Mouse (Mus musculus) limb, embryonic 13.5 days (tissue): ENCODE measurements at regions not wholly inside any gene's neighbourhood (a gene's known extent, or its start where the extent isn't known, plus 50 kb on each side); places are given as distances from the start of the nearest gene placed in this dataset.

ENCODE experiments used
- ATAC-seq: fragments of 200-750 bp; cut with Nextera tagmentation; 2 replicates; pipeline ENCODE4 v1.8.0; 2017; ENCODE audit warnings: low read depth, moderate number of reproducible peaks, moderate TSS enrichment; ENCODE audit not compliant: low FRiP score
- H3K27ac ChIP-seq: fragments of 300-500 bp; sonication (generic); 2 replicates; pipeline ENCODE4 v1.5.1; 2015; ENCODE audit warnings: inconsistent platforms, mild to moderate bottlenecking, moderate library complexity
- H3K27me3 ChIP-seq: fragments of 300-500 bp; sonication (generic); 2 replicates; pipeline ENCODE4 v1.6.1; 2015; ENCODE audit warnings: mild to moderate bottlenecking, inconsistent platforms
- H3K36me3 ChIP-seq: fragments of 300-500 bp; sonication (generic); 2 replicates; pipeline ENCODE4 v1.6.1; 2015; ENCODE audit warnings: inconsistent platforms, mild to moderate bottlenecking, moderate library complexity
- H3K4me1 ChIP-seq: fragments of 300-500 bp; sonication (generic); 2 replicates; pipeline ENCODE4 v1.6.1; 2015; ENCODE audit warnings: inconsistent platforms
- H3K4me2 ChIP-seq: fragments of 300-500 bp; sonication (generic); replicated peaks from 2 replicates; pipeline ENCODE4 v1.6.1; 2015; ENCODE audit warnings: inconsistent platforms, mild to moderate bottlenecking, moderate library complexity
- H3K4me3 ChIP-seq: fragments of 300-500 bp; sonication (generic); 2 replicates; pipeline ENCODE4 v1.5.1; 2015; ENCODE audit warnings: moderate library complexity, mild to moderate bottlenecking, inconsistent platforms
- H3K9ac ChIP-seq: fragments of 300-500 bp; sonication (generic); 2 replicates; pipeline ENCODE4 v1.6.1; 2015; ENCODE audit warnings: mild to moderate bottlenecking, inconsistent platforms
- H3K9me3 ChIP-seq: fragments of 300-500 bp; sonication (generic); 2 replicates; pipeline ENCODE4 v1.6.1; 2016; ENCODE audit warnings: inconsistent platforms
- WGBS: fragments of 180-500 bp; shearing (Covaris S2); methylation state at CpG from one replicate; pipeline ENCODE4 v1.1.7; 2015; 5-methylcytosine and 5-hydroxymethylcytosine counted together

- Histone ChIP-seq H3K9ac (no peak overlapping the region), H3K36me3 (no peaks in the 10 kb centered on the region), H3K27ac (no peak overlapping the region), H3K4me2 (no peak overlapping the region), H3K4me1 (peaks cover 14% of the 10 kb centered on the region), H3K9me3 (no peaks in the 10 kb centered on the region), H3K4me3 (no peak overlapping the region), H3K27me3 (no peaks in the 10 kb centered on the region)
- ATAC-seq = no peak
- 86% methylated on average over 4 of the region's 4 CpGs for WGBS
Measured at GRCm38 (mm10) chr12:117444247-117444989, 71.9 kb upstream of the Rapgef5 start.

GRCm38 (mm10) chr12:117447223-117447622 is 69.1 kb upstream of the Rapgef5 start:
- no peak for ATAC-seq

GRCm38 (mm10) chr12:117447843-117448728 is 68.2 kb upstream of the Rapgef5 start:
- 0 out of 2 replicates have a peak overlapping the region, but pooled peaks have one; percentile 46 for H3K4me2 ChIP-seq
- no peaks in the 10 kb centered on the region for H3K9me3 ChIP-seq
- H3K4me1 ChIP-seq = peaks cover 14% of the 10 kb centered on the region
- no peak overlapping the region for H3K9ac ChIP-seq
- no peaks in the 10 kb centered on the region for H3K27me3 ChIP-seq
- no peak overlapping the region for H3K27ac ChIP-seq
- no peaks in the 10 kb centered on the region for H3K36me3 ChIP-seq
- WGBS = 65% methylated on average over 19 of the region's 19 CpGs
- no peak for ATAC-seq
- H3K4me3 ChIP-seq = no peak overlapping the region

More at GRCm38 (mm10) chr12:117447223-117447622, 69.1 kb upstream of the Rapgef5 start:
- no peaks in the 10 kb centered on the region for H3K27me3 ChIP-seq
- no peaks in the 10 kb centered on the region for H3K36me3 ChIP-seq
- H3K4me2 ChIP-seq = peak overlapping the region; percentile 46
- H3K9me3 ChIP-seq = no peaks in the 10 kb centered on the region
- peak overlapping the region; percentile 7; the same call in 1 of the 2 replicates for H3K4me3 ChIP-seq
- WGBS = 5% methylated on average over 10 of the region's 10 CpGs
- no peak overlapping the region for H3K9ac ChIP-seq
- peaks cover 14% of the 10 kb centered on the region for H3K4me1 ChIP-seq
- no peak overlapping the region for H3K27ac ChIP-seq

- WGBS = 86% methylated on average over 2 of the region's 2 CpGs
- ATAC-seq = no peak
Measured at GRCm38 (mm10) chr12:117449080-117449479, 67.2 kb upstream of the Rapgef5 start.

GRCm38 (mm10) chr12:117450106-117450505 is 66.2 kb upstream of the Rapgef5 start:
- no peak overlapping the region for H3K4me3 ChIP-seq
- H3K27me3 ChIP-seq = no peaks in the 10 kb centered on the region
- H3K27ac ChIP-seq = no peak overlapping the region
- ATAC-seq = no peak
- no peak overlapping the region for H3K9ac ChIP-seq
- no peak overlapping the region for H3K4me2 ChIP-seq
- peaks cover 14% of the 10 kb centered on the region for H3K4me1 ChIP-seq
- no peaks in the 10 kb centered on the region for H3K36me3 ChIP-seq
- H3K9me3 ChIP-seq = no peaks in the 10 kb centered on the region

More at GRCm38 (mm10) chr12:117449080-117449479, 67.2 kb upstream of the Rapgef5 start:
- Histone ChIP-seq H3K4me3 (no peak overlapping the region), H3K9me3 (no peaks in the 10 kb centered on the region), H3K9ac (no peak overlapping the region), H3K4me1 (peaks cover 14% of the 10 kb centered on the region), H3K27me3 (no peaks in the 10 kb centered on the region), H3K36me3 (no peaks in the 10 kb centered on the region), H3K4me2 (no peak overlapping the region), H3K27ac (no peak overlapping the region)

GRCm38 (mm10) chr12:117450871-117451270 is 65.4 kb upstream of the Rapgef5 start:
- Histone ChIP-seq H3K9me3 (no peaks in the 10 kb centered on the region), H3K4me2 (no peak overlapping the region), H3K27me3 (no peaks in the 10 kb centered on the region), H3K36me3 (no peaks in the 10 kb centered on the region), H3K4me3 (no peak overlapping the region), H3K4me1 (peaks cover 14% of the 10 kb centered on the region), H3K9ac (no peak overlapping the region), H3K27ac (no peak overlapping the region)
- ATAC-seq = no peak
- 80% methylated on average over 3 of the region's 3 CpGs for WGBS

- no peaks in the 10 kb centered on the region for H3K27me3 ChIP-seq
- WGBS = 56% methylated on average over 4 of the region's 4 CpGs
- ATAC-seq = no peak
Measured at GRCm38 (mm10) chr12:117451441-117451840, 64.8 kb upstream of the Rapgef5 start.

GRCm38 (mm10) chr12:117455800-117456199 is 60.5 kb upstream of the Rapgef5 start:
- Histone ChIP-seq H3K4me1 (peaks cover 4% of the 10 kb centered on the region; the same call in 1 of the 2 replicates), H3K9ac (no peak overlapping the region), H3K4me3 (no peak overlapping the region), H3K36me3 (no peaks in the 10 kb centered on the region), H3K27ac (no peak overlapping the region), H3K27me3 (no peaks in the 10 kb centered on the region), H3K4me2 (no peak overlapping the region), H3K9me3 (no peaks in the 10 kb centered on the region)
- no peak for ATAC-seq
- 78% methylated on average over 7 of the region's 7 CpGs for WGBS

More at GRCm38 (mm10) chr12:117451441-117451840, 64.8 kb upstream of the Rapgef5 start:
- no peak overlapping the region for H3K4me3 ChIP-seq
- peaks cover 14% of the 10 kb centered on the region for H3K4me1 ChIP-seq
- H3K36me3 ChIP-seq = no peaks in the 10 kb centered on the region
- H3K9me3 ChIP-seq = no peaks in the 10 kb centered on the region
- no peak overlapping the region for H3K9ac ChIP-seq
- no peak overlapping the region for H3K27ac ChIP-seq
- no peak overlapping the region for H3K4me2 ChIP-seq

GRCm38 (mm10) chr12:117458132-117459070 is 57.9 kb upstream of the Rapgef5 start:
- Histone ChIP-seq H3K4me3 (no peak overlapping the region), H3K9ac (no peak overlapping the region), H3K36me3 (no peaks in the 10 kb centered on the region), H3K4me2 (no peak overlapping the region), H3K9me3 (no peaks in the 10 kb centered on the region), H3K27me3 (no peaks in the 10 kb centered on the region), H3K27ac (no peak overlapping the region), H3K4me1 (peaks cover 4% of the 10 kb centered on the region; the same call in 1 of the 2 replicates)
- 54% methylated on average over 9 of the region's 9 CpGs for WGBS
- ATAC-seq = no peak

GRCm38 (mm10) chr12:117459541-117459940 is 56.7 kb upstream of the Rapgef5 start:
- Histone ChIP-seq H3K9me3 (no peaks in the 10 kb centered on the region), H3K9ac (no peak overlapping the region), H3K4me3 (no peak overlapping the region), H3K4me1 (peaks cover 4% of the 10 kb centered on the region; the same call in 1 of the 2 replicates), H3K27me3 (no peaks in the 10 kb centered on the region), H3K4me2 (no peak overlapping the region), H3K36me3 (no peaks in the 10 kb centered on the region), H3K27ac (no peak overlapping the region)
- 83% methylated on average over 4 of the region's 4 CpGs for WGBS
- no peak for ATAC-seq

GRCm38 (mm10) chr12:117465206-117465605 is 51.1 kb upstream of the Rapgef5 start:
- no peaks in the 10 kb centered on the region for H3K4me1 ChIP-seq
- H3K9me3 ChIP-seq = no peaks in the 10 kb centered on the region
- 88% methylated on average over 3 of the region's 3 CpGs for WGBS

More at GRCm38 (mm10) chr12:117465206-117465605, 51.1 kb upstream of the Rapgef5 start:
- H3K27ac ChIP-seq = no peak overlapping the region
- no peak overlapping the region for H3K4me2 ChIP-seq
- H3K27me3 ChIP-seq = no peaks in the 10 kb centered on the region
- no peak overlapping the region for H3K9ac ChIP-seq
- H3K4me3 ChIP-seq = no peak overlapping the region
- no peaks in the 10 kb centered on the region for H3K36me3 ChIP-seq
- no peak for ATAC-seq
